Mouse (Mus musculus): ENCODE results near the gene Macf1.
A peak's percentile ranks its signal among the peaks of the same experiment; 100 is the strongest.
"Not testable (repeated sequence)": the region's sequence is repeated elsewhere in the genome, so short reads cannot be mapped to it uniquely, and the experiment has no call there.

Gene Macf1

GRCm38 (mm10) chr4:123633370-123633769, 50.8 kb downstream of the Macf1 start:
- peak; percentile 89 to 90 for DNase-seq

- DNase-seq: not testable (repeated sequence)
Measured at GRCm38 (mm10) chr4:123632116-123632515, 52.0 kb downstream of the Macf1 start.

- DNase-seq: no peak
Measured at GRCm38 (mm10) chr4:123631654-123632053, 52.5 kb downstream of the Macf1 start.

- DNase-seq: no peak
Measured at GRCm38 (mm10) chr4:123627683-123628082, 56.5 kb downstream of the Macf1 start.

- DNase-seq: no peak
Measured at GRCm38 (mm10) chr4:123625332-123626072, 58.7 kb downstream of the Macf1 start.

GRCm38 (mm10) chr4:123624438-123624837, 59.7 kb downstream of the Macf1 start:
- peak; percentile 47 to 53 for DNase-seq

- peak in 1 of 2 experiments; percentile 42 for DNase-seq
Measured at GRCm38 (mm10) chr4:123623742-123624151, 60.4 kb downstream of the Macf1 start.

GRCm38 (mm10) chr4:123621732-123622131, 62.4 kb downstream of the Macf1 start:
- no peak for DNase-seq

- DNase-seq: no peak
Measured at GRCm38 (mm10) chr4:123617727-123618389, 66.3 kb downstream of the Macf1 start.

- no peak for DNase-seq
Measured at GRCm38 (mm10) chr4:123616971-123617370, 67.2 kb downstream of the Macf1 start.

GRCm38 (mm10) chr4:123616501-123616900, 67.7 kb downstream of the Macf1 start:
- no peak for DNase-seq

- DNase-seq: peak; percentile 66 to 73
Measured at GRCm38 (mm10) chr4:123613309-123613947, 70.7 kb downstream of the Macf1 start.

GRCm38 (mm10) chr4:123611940-123612339, 72.2 kb downstream of the Macf1 start:
- no peak for DNase-seq

- no peak for DNase-seq
Measured at GRCm38 (mm10) chr4:123611241-123611640, 72.9 kb downstream of the Macf1 start.

GRCm38 (mm10) chr4:123607174-123607573, 77.0 kb downstream of the Macf1 start:
- DNase-seq: no peak

- DNase-seq: no peak
Measured at GRCm38 (mm10) chr4:123605948-123606347, 78.2 kb downstream of the Macf1 start.

GRCm38 (mm10) chr4:123605309-123605708, 78.9 kb downstream of the Macf1 start:
- no peak for DNase-seq

- DNase-seq: no peak
Measured at GRCm38 (mm10) chr4:123602700-123603261, 81.4 kb downstream of the Macf1 start.

GRCm38 (mm10) chr4:123601036-123601435, 83.1 kb downstream of the Macf1 start:
- DNase-seq: no peak

- DNase-seq: no peak
Measured at GRCm38 (mm10) chr4:123598519-123599228, 85.5 kb downstream of the Macf1 start.

GRCm38 (mm10) chr4:123594381-123594806, 89.8 kb downstream of the Macf1 start:
- no peak for DNase-seq

GRCm38 (mm10) chr4:123593664-123594063, 90.5 kb downstream of the Macf1 start:
- DNase-seq: no peak

GRCm38 (mm10) chr4:123592046-123592445, 92.1 kb downstream of the Macf1 start:
- no peak for DNase-seq
